Mouse (Mus musculus): ENCODE measurements around the gene Kif16b.

Kif16b gene

GRCm38 (mm10) chr2:142646863-142647262 lies 254.5 kb downstream of the Kif16b start:
- DNase-seq, result no peak

DNA sequence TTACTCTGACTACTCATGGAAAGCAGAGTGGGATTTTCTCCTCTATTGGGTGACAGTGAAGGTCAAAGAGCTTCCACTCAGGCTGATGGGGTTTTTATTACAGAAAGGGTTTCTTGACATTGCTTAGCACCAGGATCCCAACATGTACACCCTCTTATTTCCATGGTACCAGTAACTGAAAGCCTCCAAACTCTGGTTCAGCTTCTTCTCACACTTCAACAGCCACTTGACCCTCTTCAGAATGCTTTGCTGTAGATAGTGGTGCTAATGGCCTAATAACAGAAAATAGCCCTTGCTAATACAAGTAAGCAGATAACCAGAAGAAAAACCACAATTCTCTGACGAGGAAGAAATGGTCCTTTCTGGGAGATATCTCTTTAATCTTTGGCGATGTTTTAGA lies 259.6 kb downstream of the Kif16b start:
- DNase-seq, result no peak

DNA sequence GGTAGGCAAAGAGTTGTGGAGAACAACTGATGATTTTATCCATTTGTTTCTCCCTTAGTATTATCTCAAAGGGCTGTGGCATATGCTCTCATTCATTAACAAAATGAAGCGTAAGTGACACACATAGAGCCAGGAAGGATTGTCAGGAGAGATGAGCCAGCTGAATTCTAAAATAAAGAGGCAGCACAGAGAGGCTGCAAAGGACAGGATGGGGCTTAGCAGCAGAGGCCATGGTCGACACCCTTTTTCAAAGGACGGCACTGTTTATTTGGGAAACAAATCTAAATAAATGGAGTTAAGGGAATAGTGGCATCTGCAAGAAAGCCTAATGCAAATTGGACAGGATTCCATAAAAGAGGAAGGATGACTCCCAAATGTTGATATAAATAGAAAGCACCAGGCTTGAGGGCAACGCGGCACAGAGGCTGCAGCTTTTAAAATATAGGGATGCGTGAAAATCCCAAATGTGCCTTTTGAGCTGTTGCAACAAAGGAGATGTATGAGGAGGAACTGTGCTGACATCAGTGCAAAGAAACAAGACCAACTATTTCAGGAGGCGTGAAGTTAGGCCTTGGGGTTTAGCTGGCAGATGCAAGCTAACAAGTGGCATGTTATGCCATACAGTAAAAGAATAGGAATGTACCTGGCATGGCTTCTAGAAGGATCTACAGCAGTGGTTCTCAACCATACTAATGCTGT lies 265.6 kb downstream of the Kif16b start:
- no peak for DNase-seq

GRCm38 (mm10) chr2:142633996-142634559 lies 267.3 kb downstream of the Kif16b start:
- DNase-seq, result peak; percentile 14

- DNase-seq, result no peak
Measured at GRCm38 (mm10) chr2:142629523-142630312, 271.6 kb downstream of the Kif16b start.

GRCm38 (mm10) chr2:142625756-142626155 lies 275.6 kb downstream of the Kif16b start:
- DNase-seq, result no peak

DNA sequence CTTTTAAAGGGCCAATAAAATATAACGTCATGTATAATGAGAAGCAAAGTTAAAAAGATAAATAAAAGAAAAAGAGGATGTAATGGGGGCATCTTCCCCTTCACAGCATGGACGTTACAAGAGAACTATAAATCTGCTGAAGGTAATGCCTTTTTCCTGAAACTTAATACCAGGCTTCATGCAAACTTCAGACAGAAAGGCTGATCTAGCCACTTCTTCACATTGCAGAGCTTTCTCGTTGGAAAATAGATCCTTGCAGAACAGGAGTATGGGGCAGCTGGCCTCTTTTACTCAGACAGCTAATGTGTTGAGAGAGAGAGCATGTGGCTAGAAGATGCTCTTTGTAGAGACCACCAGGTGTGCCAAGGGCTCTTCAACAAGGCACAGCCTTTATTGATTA lies 276.2 kb downstream of the Kif16b start:
- DNase-seq, result peak; percentile 7

DNA sequence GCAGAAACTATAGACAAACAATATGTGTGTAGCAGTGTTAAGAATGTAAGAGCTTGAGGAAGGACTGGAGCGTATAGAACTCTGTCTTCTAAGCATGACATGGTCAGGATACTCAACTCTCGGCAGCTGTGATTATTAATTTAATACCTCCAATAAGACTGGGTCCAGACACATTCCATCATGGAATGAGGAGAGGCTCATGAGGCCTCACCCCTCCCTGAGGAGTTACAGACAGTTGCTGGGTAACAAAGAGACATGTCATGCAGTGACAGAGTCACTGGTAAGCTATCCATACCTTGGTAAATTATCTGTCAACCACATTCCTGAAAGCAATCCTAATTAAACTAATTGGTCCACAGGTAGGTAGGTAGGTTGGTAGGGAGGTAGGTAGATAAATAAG lies 277.1 kb downstream of the Kif16b start:
- no peak for DNase-seq

GRCm38 (mm10) chr2:142621152-142621551 lies 280.2 kb downstream of the Kif16b start:
- no peak for DNase-seq

DNA sequence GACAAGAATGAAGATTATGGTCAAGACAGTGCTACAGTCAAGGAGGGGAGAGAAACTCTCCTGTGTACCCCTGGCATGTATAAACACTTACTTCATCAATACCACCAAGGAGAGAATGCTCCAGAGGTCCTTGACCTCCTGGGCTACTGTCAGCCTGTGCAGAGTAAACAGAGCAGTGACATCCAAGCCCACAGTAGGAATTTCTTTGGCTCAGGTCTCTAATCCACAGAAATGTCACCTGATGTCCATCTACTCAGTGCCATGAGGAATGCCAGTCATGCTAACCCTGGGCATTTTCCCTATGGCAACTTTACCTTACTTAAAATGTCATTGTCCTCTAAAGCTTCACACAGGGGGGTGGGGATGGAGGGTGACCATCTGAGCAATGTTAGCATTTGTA lies 281.4 kb downstream of the Kif16b start:
- no peak for DNase-seq

DNA sequence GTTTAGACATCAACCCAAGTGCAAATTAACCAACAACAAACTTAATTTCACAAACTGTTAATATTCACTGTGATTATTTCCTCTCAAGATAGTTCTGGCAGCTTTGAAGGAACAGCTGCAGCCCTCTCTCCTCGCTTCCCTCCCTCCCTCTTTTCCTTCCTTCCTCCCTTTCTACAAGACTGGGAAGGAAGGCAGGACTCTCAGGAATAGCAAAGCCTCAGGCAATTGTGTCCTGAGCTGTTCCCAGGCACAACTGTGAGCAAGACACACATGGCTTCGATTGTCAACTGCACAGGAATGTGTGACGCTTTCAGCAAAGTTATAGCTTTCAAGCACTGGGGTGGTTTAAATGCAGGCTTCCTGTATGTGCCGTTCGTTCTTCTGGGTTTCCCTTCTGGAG lies 286.8 kb downstream of the Kif16b start:
- peak; percentile 20 for DNase-seq

GRCm38 (mm10) chr2:142612359-142612953 lies 288.9 kb downstream of the Kif16b start:
- no peak for DNase-seq

DNA sequence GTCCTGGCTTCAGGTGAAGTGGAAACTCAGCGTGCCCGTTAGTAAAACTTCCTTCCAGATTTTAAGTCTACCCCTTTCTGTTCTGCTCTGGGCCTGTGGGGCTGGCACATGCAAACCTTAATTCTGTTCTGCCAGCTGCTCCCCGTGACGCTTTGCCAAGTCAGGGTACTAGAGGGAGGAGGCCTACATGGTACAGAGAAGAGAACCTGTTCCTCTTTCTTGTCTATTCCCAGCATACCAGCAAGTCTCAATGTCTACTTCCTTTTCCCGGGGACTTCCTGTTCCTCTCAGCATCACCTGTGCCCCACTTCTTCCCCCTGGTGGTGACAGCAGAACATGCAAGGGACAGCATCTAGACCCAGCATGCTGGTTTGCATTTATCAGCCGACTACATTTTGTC lies 290.2 kb downstream of the Kif16b start:
- peak; percentile 26 for DNase-seq

DNA sequence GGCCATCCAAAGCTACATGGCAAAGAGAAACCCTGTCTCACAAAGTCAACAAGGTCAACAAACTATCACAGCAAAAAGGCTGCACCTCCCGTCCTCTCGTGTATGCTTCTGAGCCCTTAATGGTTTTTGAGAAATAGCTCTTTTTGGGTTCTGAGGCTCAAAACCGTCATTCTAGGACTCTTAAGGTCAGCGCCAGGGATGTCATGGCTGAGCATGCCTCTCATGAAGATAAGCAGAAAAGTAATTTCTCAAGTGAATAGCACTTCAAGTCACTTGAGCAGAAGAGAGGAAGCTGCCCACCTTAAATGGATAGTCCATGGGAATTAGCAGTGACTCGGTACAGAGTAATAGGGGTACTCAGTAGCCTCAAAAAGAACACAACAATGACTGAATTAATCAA lies 291.1 kb downstream of the Kif16b start:
- DNase-seq, result no peak

DNA sequence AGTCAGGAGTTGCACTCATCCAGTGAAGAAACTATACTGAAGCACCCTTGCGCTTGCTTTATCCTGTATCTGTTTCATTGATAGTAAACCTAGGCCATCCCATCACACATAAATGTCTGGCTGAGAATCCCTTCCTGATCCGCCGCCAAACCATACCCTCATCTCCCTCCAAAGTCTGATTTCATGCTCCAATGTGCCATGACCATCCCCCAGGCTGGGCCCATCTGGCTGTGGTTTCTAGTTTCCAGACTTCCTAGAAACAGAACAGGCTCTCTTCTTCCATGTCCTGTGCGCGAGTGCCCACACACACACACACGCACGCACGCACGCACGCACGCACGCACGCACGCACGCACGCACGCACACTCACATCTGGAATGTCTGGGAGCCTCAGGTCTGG lies 292.6 kb downstream of the Kif16b start:
- DNase-seq, result peak; percentile 41

GRCm38 (mm10) chr2:142604762-142605161 lies 296.6 kb downstream of the Kif16b start:
- no peak for DNase-seq

DNA sequence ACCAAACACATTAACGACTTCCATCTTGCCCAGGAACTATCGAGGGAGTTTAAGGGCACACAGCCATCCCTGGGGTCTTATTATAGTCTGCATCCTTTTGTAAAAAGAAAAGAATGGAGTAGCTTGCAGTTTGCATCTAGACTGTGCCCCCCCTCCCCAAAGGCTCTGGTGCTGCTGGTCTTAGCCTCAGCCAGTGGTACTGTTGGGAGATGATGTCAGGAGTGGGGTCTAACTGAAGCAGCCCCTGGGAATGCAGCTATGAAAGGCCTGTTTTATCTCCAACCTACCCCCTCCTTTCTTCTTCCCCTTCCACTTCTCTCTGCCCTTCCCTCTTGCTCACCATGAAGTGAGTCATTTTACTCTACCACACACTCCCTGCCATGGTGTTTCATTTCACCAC lies 298.1 kb downstream of the Kif16b start:
- no peak for DNase-seq

DNA sequence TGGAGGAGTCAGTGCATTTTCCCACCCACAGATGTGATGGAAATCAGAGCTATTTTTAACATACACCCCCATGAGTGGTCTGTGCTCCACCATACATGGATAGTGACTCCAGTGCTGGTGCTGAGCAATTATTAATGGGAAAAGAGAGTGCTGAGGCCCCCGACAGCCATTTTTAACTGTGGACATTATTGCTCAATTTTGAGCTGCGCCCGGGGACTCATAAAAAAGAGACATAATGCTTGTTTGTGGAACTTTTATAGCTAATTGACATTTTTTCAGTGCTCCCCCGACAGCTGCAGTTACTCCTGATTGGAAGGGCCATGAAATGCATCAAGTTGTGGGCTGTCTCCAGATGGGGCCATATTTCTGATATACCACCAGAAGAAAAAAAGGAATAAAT lies 302.1 kb downstream of the Kif16b start:
- DNase-seq, result peak; percentile 11

DNA sequence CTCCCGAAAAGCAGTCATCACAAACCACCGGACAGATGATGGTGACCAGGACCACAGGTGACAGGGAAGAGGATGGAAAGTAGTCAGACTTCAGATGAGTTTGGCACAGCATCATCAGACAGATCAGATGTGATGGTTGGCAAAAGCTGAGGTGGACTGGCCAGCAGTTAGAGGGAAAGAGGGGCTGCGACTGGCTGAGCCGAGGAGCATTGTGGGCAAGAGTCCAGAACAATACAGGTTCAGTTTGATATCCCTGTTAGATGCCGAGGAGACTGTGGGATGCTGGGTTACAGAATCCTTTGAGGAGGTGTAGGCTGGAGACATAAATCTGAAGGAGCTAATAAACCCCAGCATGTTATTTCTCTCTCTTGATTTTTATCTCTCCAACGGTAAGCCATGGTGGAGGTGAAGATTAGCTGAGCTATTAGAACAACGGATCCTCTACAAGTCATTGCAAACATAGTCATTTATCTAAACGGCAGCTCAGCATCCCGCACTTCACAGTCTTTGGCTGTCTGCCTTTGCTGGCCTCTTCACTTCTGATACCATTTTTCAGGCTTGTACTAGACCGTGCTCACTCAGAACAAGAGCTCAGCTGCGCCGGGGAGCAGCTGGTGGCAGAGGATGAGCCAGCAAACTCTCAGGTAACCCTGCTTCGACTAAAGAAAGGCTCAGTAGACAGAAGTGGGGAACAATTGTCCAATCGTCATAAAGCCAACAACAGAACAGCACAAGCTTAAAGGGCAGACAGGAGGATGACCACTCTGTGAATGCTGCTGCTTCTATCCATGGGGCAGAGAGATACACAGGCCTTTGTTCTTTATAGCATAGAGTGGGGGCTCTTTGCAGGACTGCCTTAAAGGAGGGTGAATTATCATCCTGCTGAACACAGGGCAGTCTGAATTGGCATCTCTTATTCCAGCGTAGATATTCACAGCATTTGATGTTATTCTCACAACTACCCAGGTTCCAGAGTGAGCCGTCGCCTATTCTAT lies 304.9 kb downstream of the Kif16b start:
- no peak for DNase-seq

DNA sequence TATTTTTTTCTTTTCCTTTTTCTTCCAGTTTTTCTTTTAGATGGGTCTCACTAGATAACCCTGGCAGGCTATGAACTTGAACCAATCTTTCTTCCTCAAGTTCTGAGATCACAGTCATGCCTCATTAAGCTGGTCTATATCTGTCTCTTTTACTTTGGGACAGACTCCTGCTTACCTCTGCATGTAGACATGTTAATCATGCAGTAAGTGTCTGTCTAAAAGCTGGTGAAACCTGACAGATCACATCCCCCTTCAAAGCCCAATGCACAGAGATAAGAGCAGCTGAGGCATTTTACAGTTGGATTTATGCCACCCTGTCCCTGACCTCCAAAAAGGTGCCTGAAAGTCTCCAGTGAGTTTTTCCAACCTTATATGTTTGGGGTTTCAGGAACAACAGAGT lies 310.4 kb downstream of the Kif16b start:
- peak; percentile 6 for DNase-seq

GRCm38 (mm10) chr2:142590284-142590724 lies 311.0 kb downstream of the Kif16b start:
- peak; percentile 50 for DNase-seq

Measured in embryo, embryonic 11 days (tissue).